Mouse (Mus musculus): Measurements from ENCODE around the gene Plekhg5.

Gene Plekhg5

GRCm38 (mm10) chr4:152120311-152121182 lies 48.2 kb downstream of the Plekhg5 start:
- ATAC-seq (ENCODE audit: insufficient number of reproducible peaks, low FRiP score, low TSS enrichment): no peak

GRCm38 (mm10) chr4:152121183-152121505 lies 48.8 kb downstream of the Plekhg5 start:
- ATAC-seq (ENCODE audit: insufficient number of reproducible peaks, low FRiP score, low TSS enrichment): no peak

- ATAC-seq (ENCODE audit: insufficient number of reproducible peaks, low FRiP score, low TSS enrichment): no peak
Observed at GRCm38 (mm10) chr4:152124361-152124961, 52.2 kb downstream of the Plekhg5 start.

- ATAC-seq (ENCODE audit: insufficient number of reproducible peaks, low FRiP score, low TSS enrichment): 0 out of 2 replicates have a peak, but pooled peaks have one; percentile 17
Observed at GRCm38 (mm10) chr4:152125161-152126025, 53.1 kb downstream of the Plekhg5 start.

GRCm38 (mm10) chr4:152126026-152126920 lies 54.0 kb downstream of the Plekhg5 start:
- no peak for ATAC-seq (ENCODE audit: insufficient number of reproducible peaks, low FRiP score, low TSS enrichment)

- ATAC-seq (ENCODE audit: insufficient number of reproducible peaks, low FRiP score, low TSS enrichment): no peak
Observed at GRCm38 (mm10) chr4:152127884-152128283, 55.6 kb downstream of the Plekhg5 start.

- no peak for ATAC-seq (ENCODE audit: insufficient number of reproducible peaks, low FRiP score, low TSS enrichment)
Observed at GRCm38 (mm10) chr4:152128784-152129183, 56.5 kb downstream of the Plekhg5 start.

- no peak for ATAC-seq (ENCODE audit: insufficient number of reproducible peaks, low FRiP score, low TSS enrichment)
Observed at GRCm38 (mm10) chr4:152129395-152129930, 57.2 kb downstream of the Plekhg5 start.

- no peak for ATAC-seq (ENCODE audit: insufficient number of reproducible peaks, low FRiP score, low TSS enrichment)
Observed at GRCm38 (mm10) chr4:152130771-152131653, 58.7 kb downstream of the Plekhg5 start.

GRCm38 (mm10) chr4:152131809-152132771 lies 59.8 kb downstream of the Plekhg5 start:
- no peak for ATAC-seq (ENCODE audit: insufficient number of reproducible peaks, low FRiP score, low TSS enrichment)

- ATAC-seq (ENCODE audit: insufficient number of reproducible peaks, low FRiP score, low TSS enrichment): no peak
Observed at GRCm38 (mm10) chr4:152132772-152133169, 60.5 kb downstream of the Plekhg5 start.

- ATAC-seq (ENCODE audit: insufficient number of reproducible peaks, low FRiP score, low TSS enrichment): no peak
Observed at GRCm38 (mm10) chr4:152133213-152133612, 60.9 kb downstream of the Plekhg5 start.

GRCm38 (mm10) chr4:152134507-152134906 lies 62.2 kb downstream of the Plekhg5 start:
- no peak for ATAC-seq (ENCODE audit: insufficient number of reproducible peaks, low FRiP score, low TSS enrichment)

- ATAC-seq (ENCODE audit: insufficient number of reproducible peaks, low FRiP score, low TSS enrichment): no peak
Observed at GRCm38 (mm10) chr4:152135363-152135762, 63.1 kb downstream of the Plekhg5 start.

GRCm38 (mm10) chr4:152136112-152136875 lies 64.0 kb downstream of the Plekhg5 start:
- ATAC-seq (ENCODE audit: insufficient number of reproducible peaks, low FRiP score, low TSS enrichment): no peak

- ATAC-seq (ENCODE audit: insufficient number of reproducible peaks, low FRiP score, low TSS enrichment): no peak
Observed at GRCm38 (mm10) chr4:152136876-152137250, 64.6 kb downstream of the Plekhg5 start.
